Mouse (Mus musculus): Measurements from ENCODE around the gene Arpc1a.
A peak's percentile ranks its signal among the peaks of the same experiment; 100 is the strongest.
"Not testable (repeated sequence)": the region's sequence is repeated elsewhere in the genome, so short reads cannot be mapped to it uniquely, and the experiment has no call there.

Arpc1a gene

GRCm38 (mm10) chr5:145083632-145084451 is at the start of gene Arpc1a, which contains the start of gene Kpna7:
Arpc1a (plus strand) TSS chr5:145083830.
Kpna7 (minus strand) TSS chr5:145084030.
- peak; percentile 90 for DNase-seq

- no peak for DNase-seq
These were observed 42.0 kb upstream of the Arpc1a start for GRCm38 (mm10) chr5:145041628-145042027.

GRCm38 (mm10) chr5:145042690-145043089 is 40.9 kb upstream of the Arpc1a start, which contains the start of gene 1700018F24Rik:
1700018F24Rik (plus strand) TSS chr5:145042990.
- not testable (repeated sequence) for DNase-seq

- not testable (repeated sequence) for DNase-seq
These were observed 29.4 kb upstream of the Arpc1a start for GRCm38 (mm10) chr5:145054187-145054586.

- DNase-seq: no peak
These were observed 25.7 kb upstream of the Arpc1a start for GRCm38 (mm10) chr5:145057907-145058306.

GRCm38 (mm10) chr5:145058722-145059121 is 24.9 kb upstream of the Arpc1a start:
- no peak for DNase-seq

- DNase-seq: no peak
These were observed 24.1 kb upstream of the Arpc1a start for GRCm38 (mm10) chr5:145059524-145059923.

- DNase-seq: no peak
These were observed 18.8 kb upstream of the Arpc1a start for GRCm38 (mm10) chr5:145064765-145065340.

GRCm38 (mm10) chr5:145068863-145069262 is 14.8 kb upstream of the Arpc1a start:
- DNase-seq: no peak

- peak; percentile 69 for DNase-seq
These were observed 13.9 kb upstream of the Arpc1a start for GRCm38 (mm10) chr5:145069707-145070106.

- no peak for DNase-seq
These were observed 12.3 kb upstream of the Arpc1a start for GRCm38 (mm10) chr5:145071342-145071741.

GRCm38 (mm10) chr5:145075081-145075480 is 8.5 kb upstream of the Arpc1a start:
- no peak for DNase-seq

GRCm38 (mm10) chr5:145081866-145082613 is 1.6 kb upstream of the Arpc1a start:
- no peak for DNase-seq

GRCm38 (mm10) chr5:145083201-145083600 is 429 bp upstream of the Arpc1a start:
- DNase-seq: not testable (repeated sequence)

- no peak for DNase-seq
These were observed 1.2 kb downstream of the Arpc1a start for GRCm38 (mm10) chr5:145084822-145085221.

- no peak for DNase-seq
These were observed 4.6 kb downstream of the Arpc1a start for GRCm38 (mm10) chr5:145088186-145088585.

- no peak for DNase-seq
These were observed 6.2 kb downstream of the Arpc1a start for GRCm38 (mm10) chr5:145089878-145090277.

GRCm38 (mm10) chr5:145096195-145096594 is 12.6 kb downstream of the Arpc1a start:
- DNase-seq: no peak

- DNase-seq: no peak
These were observed 14.8 kb downstream of the Arpc1a start for GRCm38 (mm10) chr5:145098340-145098821.

GRCm38 (mm10) chr5:145100960-145101359 is 17.3 kb downstream of the Arpc1a start:
- no peak for DNase-seq

GRCm38 (mm10) chr5:145101451-145101850 is 17.8 kb downstream of the Arpc1a start:
- DNase-seq: not testable (repeated sequence)

GRCm38 (mm10) chr5:145102706-145103105 is 19.1 kb downstream of the Arpc1a start:
- DNase-seq: no peak

- no peak for DNase-seq
These were observed 20.7 kb downstream of the Arpc1a start for GRCm38 (mm10) chr5:145104328-145104727.

Measured in right cerebral cortex, postnatal 25 days (tissue).